Mouse (Mus musculus): ENCODE results near the gene Trarg1.
"Not testable (repeated sequence)": the region's sequence is repeated elsewhere in the genome, so short reads cannot be mapped to it uniquely, and the experiment has no call there.

Trarg1 gene

DNA sequence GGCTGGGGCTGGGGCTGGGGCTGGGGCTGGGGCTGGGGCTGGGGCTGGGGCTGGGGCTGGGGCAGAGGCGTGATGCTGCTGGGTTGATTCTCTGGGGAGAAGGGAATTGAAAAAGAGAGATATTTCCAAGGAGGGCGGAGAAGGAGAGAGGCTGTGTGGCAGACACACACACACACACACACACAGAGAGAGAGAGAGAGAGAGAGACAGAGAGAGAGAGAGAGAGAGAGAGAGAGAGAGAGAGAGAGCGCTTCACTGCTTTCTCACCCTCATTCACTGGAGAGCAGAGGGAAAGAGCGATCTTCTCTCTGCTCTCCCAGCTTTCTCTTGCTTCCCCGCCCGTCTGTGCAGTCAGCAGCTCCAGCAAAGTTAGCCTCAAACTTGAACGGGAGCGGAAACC is at the start of gene Trarg1:
Trarg1 (plus strand) TSS at position 301 of the 400 bp plus-strand sequence.
- DNase-seq = not testable (repeated sequence)

DNA sequence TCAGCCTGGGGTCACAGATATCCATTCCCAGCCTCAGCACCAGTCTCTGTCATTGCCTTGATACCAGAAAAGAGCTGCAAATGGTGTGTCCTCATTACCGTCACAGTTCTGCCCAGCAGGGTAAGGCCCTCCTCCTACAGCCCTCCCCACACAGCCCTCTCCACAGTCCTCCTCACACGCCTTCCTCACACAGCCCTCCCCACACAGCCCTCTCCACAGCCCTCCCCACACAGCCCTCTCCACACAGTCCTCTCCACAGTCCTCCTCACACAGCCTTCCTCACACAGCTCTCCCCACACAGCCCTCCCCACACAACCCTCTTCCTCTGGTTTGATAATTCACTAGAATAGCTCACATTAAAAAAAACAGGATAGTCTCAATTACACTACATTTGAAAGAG is 49.6 kb upstream of the Trarg1 start:
- no peak for DNase-seq

DNA sequence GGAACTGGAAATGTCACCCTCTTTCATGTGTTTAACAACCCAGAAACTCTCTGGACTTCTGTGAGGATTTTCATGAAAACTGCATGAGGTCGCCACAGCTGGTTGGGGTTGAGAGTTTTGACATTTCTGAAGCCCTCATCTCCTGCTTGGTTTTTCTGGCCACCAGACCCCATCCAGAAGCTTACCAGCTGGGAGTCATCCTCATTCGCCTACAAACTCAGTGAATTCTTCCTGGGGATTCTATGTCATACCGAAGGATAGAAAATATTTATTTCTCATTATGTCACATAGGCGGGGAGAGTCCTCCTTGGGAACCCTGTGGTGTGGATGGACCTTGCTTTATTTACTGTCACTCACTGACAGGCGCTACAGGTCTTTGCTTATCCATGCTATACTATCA is 49.1 kb upstream of the Trarg1 start:
- DNase-seq = no peak

DNA sequence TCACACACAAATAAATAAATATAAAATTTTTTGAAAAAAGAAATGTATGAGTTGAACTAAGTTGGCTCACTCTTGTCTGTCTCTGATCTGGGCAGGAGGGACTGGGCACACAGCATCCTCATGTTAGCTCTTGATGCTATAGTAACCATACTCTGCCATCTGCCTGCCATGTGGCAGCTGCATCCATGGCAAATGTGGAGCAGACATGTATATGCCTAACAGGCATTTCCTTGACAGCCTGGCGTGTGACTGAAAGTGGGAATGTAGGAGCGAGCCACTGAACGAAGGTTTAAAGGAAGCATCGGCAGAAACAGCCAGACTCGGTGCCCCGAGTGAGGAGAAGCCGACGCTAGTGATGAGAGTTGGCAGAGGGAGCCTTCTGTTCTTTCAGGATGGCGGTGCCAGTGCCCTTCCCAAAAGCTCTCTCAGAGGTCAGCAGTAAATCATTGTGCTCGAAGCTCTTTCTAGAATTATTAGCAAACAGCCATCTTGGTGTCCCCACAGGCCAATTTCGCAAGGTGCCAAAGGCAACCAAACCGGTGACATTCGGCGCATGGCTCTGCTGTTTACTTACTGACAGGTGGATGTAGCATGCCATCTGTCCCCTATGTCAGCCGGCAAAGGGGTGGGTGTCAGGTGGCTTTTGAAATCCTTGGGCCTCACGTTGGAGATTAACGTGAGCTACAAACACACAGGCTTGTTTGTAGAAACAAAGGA is 40.2 kb upstream of the Trarg1 start:
- DNase-seq = no peak

DNA sequence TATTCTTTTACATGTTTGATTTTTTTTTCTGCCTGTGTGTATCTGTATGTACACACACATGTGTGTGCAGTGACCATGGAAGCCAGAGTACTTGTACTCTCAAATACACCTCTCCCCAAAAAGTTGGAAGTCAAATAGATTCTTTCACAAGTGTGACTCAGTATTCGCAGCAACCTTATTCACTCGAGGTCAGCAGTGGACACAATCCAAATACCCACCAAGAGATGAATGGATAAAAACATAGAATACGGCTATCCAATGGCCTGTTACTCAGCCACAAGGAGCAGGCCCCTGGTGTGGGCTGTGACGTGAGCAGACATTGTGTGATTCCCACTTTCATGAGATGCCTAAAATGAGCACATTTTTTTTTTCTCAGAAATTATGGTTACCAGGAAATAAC is 39.4 kb upstream of the Trarg1 start:
- DNase-seq = no peak

DNA sequence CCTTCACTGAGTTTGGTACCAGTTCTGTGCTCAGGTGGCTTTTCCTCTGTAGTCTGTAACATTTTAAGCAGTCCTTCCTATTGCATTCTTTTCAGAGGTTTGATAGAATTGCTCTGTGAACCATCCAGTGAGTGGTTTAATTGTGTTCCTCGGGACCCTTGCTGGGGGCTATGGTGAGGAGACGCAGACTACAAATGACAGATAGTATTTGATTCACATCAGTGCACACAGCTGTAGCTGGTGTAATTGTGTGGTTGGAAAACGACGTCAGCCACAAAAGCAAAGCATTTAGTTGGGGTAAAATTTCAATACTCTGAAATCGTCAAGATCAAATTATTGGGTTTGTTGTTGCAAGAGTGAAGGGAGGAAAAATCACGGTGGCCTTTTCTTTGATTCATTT is 35.4 kb upstream of the Trarg1 start:
- no peak for DNase-seq

DNA sequence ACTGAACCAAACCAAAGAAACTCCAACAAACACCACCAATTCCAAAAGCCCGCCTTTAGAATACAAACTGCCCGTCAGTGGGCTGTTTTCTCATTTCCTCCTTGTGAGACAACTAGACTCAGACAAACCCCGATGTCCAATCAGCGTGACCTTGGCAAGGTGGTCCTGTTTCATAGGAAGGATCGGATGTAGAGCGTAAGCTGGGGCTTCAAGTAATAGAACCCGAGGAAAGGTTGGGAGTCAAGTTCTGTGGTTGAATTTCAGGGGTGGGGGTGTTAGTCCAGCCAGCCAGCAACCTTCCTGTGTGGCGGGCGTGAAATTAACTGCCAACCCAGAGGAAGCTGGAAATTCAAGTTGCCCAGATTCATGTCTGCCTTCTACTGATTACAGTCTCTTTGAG is 34.6 kb upstream of the Trarg1 start:
- DNase-seq = no peak

DNA sequence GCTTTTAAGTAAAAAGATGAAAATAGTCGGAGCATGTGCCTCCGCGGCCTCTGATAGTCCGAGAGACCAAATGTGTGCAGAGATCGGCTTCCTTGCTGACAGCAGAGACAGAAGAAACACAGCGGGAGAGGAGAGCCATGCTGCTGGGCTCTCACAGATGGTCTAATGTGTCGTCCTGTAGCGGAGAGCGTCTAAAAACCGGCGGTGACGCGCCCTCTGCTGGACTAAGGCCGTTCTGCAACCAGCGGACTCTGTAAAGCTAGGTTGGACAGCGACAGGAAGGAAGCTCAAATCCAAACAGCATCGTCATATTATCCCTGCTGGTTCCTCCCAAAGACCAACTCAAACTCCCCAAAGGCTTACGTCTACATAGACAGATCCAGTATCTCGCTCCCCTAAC is 33.7 kb upstream of the Trarg1 start:
- DNase-seq = peak; percentile 95

DNA sequence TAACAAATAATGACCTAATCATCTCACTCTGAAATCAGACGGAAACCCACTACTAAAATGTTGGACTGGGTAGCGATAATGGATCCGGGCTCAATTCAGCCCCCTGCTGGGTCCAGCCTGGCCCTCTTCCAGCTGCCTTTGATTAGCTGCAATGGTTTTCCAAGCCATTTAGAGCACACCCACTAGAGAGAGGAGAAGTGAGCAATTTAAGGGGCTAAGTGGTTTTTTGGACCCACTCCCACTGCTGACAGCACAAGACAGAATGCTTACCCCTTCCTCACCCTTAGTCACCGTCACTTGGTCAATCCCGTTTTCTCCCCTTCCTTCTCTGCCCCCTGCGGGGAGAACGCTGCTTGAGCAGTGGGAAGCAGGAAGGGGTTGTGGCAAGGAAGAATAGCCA is 32.5 kb upstream of the Trarg1 start:
- no peak for DNase-seq

DNA sequence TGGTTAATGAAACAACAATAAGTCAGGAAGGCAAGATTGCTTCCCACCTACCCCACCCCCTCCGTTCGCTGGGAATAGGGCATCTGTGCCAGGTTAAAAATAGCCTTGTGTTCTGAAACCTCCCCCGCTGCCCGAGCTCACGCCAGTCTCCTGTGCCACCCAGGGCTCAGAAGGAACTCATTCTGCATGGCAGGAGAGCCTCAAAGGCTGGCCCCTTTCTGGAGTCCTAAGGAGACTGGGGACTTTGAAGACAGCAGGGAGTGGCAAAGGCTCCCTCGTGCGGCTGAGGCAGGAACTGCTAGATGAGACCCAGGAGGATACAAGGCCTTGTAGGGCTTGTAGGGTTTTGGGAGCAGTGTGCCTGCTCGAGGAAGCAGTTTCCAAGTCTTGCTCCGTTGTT is 32.1 kb upstream of the Trarg1 start:
- peak; percentile 94 for DNase-seq

DNA sequence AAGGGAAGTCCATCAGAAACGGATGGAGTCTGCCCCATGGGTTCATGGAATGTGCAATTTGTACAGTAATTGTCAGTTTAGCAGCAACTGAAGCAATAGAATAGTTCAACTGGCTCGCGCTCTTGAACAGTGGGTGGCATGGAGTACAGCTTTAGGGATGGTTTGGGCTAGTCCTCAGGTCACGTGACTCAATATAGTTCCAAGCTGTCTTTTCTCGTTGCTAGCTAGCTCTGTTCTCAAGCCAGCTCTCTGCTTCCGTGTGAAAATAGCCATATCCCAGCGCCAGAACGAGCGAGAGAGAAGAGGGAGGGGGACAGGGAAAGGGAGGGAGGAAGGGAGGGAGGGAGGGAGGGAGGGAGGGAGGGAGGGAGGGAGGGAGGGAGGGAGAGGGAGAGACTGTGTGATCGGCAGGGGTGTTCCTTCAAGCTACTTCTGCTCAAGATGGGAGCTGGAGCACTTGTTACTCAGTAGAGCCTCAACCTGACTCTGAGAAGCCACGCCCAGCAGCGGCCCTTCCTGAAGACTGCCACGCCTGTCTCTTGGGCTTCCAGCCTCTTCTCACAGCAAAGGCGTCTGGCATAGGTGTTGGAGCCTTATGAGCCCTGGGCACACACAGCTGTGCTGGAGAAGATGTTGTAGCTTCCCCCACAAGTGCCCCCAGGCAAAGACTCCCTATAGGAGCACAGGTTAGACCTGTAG is 28.6 kb upstream of the Trarg1 start:
- DNase-seq = no peak

DNA sequence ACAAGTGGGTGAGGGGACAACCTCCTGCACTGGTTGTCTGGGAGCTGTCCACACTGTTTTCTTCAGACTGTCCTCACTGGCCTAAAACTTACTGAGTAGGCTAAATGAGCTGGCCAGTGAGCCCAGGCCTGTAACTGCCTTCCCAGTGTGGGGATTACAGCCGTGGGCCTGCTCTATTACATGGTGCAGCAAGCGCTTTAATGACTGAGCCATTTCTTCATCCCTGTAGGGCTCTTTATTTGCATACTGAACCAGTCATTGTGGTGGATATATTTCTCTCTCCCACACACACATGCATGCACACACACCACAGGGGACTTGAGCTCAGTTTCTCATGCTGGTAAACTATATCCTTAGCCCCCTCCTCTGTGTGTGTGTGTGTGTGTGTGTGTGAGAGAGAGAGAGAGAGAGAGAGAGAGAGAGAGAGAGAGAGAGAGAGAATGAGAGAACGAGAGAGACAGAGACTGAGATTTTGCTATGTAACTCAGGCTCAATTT is 26.7 kb upstream of the Trarg1 start:
- no peak for DNase-seq

DNA sequence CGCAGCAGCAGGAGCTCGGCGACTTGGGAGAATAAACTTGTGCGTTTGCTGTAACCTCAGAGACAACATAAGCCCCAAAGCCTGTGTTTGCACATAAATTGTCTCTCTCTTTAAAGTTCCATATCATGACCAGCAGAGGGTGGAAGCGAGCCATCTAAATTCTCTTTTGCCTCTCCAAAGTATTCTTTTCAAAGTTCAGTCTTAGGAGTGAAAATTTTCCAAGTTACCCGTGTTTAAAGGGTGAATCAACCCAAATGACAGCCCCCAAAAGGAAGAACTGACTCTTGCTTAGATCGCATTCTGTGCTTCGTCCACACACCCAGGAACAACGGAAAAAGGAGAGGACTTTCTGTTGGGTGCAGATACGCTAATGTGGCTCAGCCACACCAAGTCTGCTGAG is 24.5 kb upstream of the Trarg1 start:
- DNase-seq = no peak

DNA sequence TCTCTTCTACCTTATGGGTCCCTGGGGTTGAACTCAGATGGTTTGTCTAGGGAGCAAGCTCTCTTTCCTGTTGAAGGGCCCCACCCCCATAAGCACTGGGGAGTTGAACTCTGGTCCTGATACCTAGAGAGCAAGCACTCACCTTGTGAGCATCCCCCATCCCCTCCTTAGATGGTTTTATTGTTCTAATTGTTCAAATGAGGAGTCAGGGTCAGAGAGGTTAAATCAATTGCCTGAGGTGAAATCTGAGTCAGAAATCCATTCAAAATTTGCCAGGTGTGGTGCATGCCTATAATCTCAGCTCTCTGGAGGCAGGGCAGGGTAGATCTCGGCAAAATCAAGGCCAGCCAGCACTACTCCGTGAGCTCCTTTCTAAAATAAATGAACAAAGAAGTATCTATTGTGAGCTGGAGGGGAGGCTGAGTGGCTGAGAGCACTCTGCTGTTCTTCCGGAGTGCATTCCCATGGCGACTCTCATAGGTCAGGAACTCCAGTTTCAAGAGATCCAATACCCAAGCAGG is 22.1 kb upstream of the Trarg1 start:
- DNase-seq = no peak

DNA sequence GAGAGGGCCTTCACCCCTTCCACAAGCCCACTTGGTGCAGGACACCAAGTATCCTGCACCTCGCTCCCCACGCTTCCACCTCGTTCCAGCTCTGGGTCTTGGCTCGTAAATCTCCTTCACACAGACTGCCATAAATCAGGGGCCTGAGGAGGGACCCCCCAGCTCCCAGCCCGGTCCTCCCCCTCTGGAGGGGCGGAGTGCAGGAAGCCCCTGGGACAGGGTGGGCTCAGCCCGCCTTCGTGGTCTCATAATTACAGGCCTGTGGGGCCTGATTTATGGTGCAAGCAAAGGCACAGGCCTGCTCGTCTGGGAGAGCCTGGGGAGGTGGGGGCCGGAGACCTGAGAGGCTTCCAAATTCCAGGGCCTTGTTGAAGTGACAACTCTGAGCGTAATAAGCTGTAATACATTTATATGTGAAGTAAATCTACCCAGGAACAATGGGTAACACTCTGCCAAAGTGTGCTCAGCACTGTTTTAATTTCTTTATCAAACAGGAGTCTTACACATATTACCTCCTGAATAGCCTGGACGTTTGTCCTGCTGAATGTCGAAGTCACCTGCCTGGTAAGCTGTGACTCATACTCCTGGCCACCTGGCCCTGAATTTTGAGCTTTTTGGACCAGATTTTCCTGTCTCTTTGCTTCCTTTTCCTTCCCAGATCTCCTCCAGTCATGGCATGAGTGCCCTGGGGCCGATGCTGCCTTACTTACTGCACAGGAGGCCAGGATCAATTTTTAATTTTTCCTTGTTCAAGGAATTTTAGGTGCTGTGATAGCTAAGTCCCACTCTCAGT is 20.3 kb upstream of the Trarg1 start:
- DNase-seq = no peak

DNA sequence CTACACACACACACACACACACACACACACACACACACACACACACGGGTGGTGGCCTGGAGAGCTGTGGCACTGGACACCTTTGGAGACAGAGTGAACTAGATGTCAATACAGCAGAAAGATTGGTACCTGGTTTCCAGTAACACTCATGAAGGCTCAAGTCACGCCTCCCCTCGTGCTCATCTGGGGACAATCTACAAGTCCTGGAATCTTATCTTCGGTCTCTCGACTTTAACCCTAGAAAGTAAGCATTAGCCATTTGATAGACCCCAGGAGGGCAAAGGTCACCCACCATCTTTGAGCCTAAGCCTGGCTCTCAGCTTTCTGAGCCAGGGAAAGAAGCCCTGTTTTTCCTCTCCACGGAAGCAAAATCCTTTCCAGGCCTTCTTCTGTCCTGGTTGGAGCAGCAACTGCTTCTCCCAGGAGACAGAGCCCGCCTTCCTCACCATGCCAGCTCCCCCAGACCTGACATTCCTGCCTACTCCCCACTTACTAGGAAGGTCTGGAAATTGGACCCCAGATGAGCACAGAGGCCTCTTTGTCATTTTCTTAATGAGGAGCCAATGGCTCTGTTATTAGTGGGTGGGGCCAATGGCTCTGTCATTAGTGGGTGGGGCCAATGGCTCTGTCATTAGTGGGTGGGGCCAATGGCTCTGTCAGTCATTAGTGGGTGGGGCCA is 17.7 kb upstream of the Trarg1 start:
- DNase-seq = no peak

DNA sequence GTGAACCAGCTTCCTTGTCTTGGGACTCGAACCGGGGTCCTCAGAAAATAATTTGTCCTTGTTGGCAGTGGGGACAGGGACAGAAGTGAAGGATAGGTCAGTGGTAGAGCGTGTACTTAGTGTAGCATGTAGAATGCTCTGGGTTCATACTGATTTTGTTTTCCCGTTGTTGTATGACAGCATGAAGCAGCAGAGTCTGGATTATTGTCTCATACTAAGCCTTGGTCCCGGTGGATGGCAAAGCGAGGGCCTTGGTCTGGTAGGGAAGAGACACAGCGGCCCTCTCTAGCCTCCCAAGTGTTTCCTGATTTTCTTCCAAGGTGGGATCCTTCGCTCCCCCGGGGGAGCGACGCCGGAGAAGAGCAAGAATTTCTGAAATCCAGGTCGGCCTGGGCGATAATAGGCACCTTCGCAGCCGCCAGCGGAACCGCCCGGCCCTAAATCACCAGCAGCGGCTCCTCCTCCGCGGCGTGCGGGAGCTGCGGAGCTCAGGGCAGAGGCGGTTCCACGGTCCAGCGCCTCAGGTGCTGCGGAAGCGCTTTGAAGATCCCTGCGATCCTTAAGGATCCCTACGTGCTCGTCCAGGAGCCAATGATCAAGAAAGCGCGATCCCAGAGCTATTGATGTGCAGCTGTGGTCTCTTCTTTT is 13.5 kb upstream of the Trarg1 start:
- no peak for DNase-seq

DNA sequence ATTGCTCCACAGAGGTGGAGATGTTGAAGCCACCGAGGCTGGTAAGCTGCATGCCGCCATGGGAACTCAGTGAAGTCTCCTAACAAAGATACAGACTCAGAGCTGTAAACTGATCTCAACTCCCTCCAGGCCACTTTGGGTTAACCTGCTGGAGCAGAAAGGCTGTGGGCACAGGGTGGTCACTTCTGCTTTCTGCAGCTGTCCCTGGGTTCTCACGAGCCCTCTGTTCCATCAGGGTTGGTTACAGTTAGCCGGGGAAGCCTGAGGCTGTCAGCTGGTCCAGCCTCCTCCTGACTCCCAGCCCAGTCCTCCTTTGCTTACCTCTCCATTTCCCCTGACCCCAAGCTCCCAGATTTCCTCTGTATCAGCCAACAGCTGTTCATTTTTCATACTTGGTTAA is 11.8 kb upstream of the Trarg1 start:
- DNase-seq = no peak

DNA sequence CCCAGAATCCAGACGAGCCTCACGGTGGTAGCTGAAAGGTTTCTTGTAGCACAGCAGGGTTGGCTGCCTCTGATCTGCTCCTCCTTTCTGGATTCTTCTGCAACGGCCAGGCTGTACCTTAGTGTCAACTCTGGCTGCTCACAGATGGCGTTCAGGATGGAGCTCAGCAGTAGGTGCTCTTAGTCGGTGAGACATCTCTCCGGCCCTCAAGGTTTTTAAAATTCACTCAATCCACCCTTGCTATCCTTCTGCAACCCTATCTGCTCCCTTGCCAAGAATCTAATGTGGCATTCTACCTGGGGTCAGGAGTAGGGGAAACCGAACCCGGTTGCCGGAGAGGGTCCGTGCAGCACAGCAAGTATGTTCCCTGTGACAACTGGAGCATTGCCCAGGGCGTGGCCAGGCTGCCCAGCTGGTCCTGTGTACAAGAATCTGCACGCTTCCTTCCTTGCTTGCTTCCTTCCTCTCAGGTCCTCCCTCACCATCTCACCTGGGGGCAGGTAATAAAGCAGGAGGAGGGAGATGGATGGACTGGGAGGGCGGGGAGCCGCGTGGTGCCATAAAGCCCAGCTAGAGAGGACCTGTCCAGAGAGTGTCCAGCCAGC is 7.6 kb upstream of the Trarg1 start, which contains the start of gene Bhlha9:
Bhlha9 (plus strand) TSS at position 600 of the 605 bp plus-strand sequence.
- no peak for DNase-seq

DNA sequence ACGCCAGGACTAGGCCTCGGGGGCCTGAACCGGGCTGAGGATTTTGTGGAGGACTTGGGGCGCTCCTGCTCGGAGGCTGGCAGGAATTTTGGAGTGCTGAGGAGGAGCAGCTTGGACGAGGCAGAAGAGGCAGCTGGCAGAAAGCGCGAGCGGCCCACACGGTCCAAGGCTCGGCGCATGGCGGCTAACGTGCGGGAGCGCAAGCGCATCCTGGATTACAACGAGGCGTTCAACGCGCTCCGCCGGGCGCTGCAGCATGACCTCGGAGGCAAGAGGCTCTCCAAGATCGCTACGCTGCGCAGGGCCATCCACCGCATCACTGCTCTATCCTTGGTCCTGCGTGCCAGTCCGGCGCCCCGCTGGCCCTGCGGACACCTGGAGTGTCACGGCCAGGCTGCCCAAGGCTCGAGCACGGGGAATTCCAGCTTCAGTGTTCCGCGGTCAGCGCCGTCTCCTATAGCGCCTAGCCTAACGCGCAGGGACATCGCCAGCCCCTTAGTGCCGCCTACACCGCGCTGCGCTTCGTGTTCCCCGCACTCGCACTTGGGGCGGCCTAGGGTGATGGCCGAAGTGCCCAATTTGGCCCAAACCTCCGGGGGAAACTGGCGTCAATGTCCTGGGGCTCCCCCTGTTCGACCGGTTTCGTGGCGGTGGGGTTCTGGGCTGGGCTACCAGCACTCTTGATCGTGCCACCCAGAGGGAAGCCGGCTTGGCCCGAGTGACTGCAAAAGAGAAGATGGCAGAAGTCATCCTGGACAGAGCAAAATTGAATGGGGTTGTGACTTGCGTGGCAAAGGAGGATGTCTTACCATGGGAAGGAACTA is 6.8 kb upstream of the Trarg1 start:
- no peak for DNase-seq

DNA sequence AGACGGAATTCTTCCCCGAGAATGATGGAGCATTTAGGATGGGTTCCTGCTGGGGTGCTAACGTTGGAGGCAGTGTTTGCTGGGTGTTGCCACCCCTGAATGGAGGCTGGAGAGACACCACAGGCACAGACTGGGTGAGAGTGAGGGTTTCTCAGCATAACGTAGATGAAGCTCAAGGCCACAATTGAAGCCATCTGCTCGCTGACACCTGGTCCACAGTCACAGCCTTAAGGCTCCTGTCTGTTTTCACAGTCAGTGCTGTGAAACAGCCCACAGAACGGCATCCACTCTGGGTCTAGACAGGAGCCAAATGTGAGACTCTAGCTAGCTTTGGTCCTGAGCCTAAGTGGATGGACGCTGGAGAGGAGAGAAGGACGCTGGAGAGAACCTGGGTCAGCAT is 5.4 kb upstream of the Trarg1 start:
- DNase-seq = no peak

All from heart, adult 11 months (tissue).